Mouse (Mus musculus) spleen, adult 2 months (tissue): ENCODE measurements around the gene Proser2.

ENCODE experiments used
- CTCF ChIP-seq: fragments of 200-500 bp; IDR thresholded peaks from 2 replicates; pipeline ENCODE4 v1.5.1; 2011; ENCODE audit warnings: mild to moderate bottlenecking, inconsistent platforms; ENCODE audit not compliant: insufficient read depth, insufficient read length, insufficient replicate concordance; ENCODE audit errors: extremely low read depth
- POLR2A ChIP-seq: fragments of 200-500 bp; IDR thresholded peaks from 2 replicates; pipeline ENCODE4 v1.6.1; 2011; ENCODE audit warnings: low read depth, low read length, inconsistent platforms

DNA sequence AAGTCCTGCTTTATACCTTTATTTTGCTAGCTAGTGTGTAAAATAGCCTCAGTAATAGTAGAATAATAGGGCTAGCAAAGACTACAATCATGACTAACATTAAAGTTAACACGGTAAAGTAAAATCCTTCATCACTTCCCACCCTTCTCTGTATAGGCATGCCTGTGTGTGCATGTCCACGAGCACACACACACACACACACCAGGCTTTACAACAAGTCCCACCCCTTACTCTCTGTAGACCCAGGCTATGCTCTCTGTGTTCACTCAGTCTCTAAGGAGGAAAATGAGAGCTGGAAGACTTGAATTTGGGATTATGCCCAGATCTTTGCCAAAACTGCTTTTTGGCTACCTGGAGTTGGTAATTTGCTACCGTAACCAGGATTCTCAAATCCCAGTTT is 81.0 kb downstream of the Proser2 start:
- no peak for TF ChIP-seq CTCF
- no peak for TF ChIP-seq POLR2A
